Mouse (Mus musculus): ENCODE results near the gene Mindy4. TPM values are rescaled to one million over a fixed set of nuclear protein-coding genes. Genes with fewer than 3 reads are reported as not detected.

The Mindy4 gene
- polyA plus RNA-seq, 1 experiment from 2014 or later = 14.4 TPM

GRCm38 (mm10) chr6:55232101-55232500, 28.9 kb downstream of the Mindy4 start:
- Histone ChIP-seq H3K9ac (replicated peaks; ENCODE audit: low read depth, low read length) (no peak overlapping the region), H3K4me1 (replicated peaks; ENCODE audit: control insufficient read depth, insufficient read depth, low read length) (no peaks in the 10 kb centered on the region), H3K9me3 (ENCODE audit: control insufficient read depth, low read length) (no peaks in the 10 kb centered on the region), H3K27me3 (replicated peaks; ENCODE audit: control insufficient read depth, insufficient read depth, low read length) (no peaks in the 10 kb centered on the region), H3K4me2 (ENCODE audit: low read length) (no peak overlapping the region), H3K4me3 (replicated peaks; ENCODE audit: low read length) (no peak overlapping the region), H3K27ac (ENCODE audit: low read length) (no peak overlapping the region), H3K36me3 (ENCODE audit: control insufficient read depth, insufficient read depth) (no peaks in the 10 kb centered on the region)
- ATAC-seq = no peak
- 93% methylated on average over 7 of the region's 7 CpGs for WGBS

- H3K27ac ChIP-seq (ENCODE audit: low read length) = no peak overlapping the region
- no peak overlapping the region for H3K4me2 ChIP-seq (ENCODE audit: low read length)
- no peaks in the 10 kb centered on the region for H3K4me1 ChIP-seq (replicated peaks; ENCODE audit: control insufficient read depth, insufficient read depth, low read length)
- no peaks in the 10 kb centered on the region for H3K27me3 ChIP-seq (replicated peaks; ENCODE audit: control insufficient read depth, insufficient read depth, low read length)
- H3K9me3 ChIP-seq (ENCODE audit: control insufficient read depth, low read length) = no peaks in the 10 kb centered on the region
- WGBS = 71% methylated on average over 3 of the region's 3 CpGs
- H3K36me3 ChIP-seq (ENCODE audit: control insufficient read depth, insufficient read depth) = no peaks in the 10 kb centered on the region
- peak; percentile 79 for ATAC-seq
- no peak overlapping the region for H3K4me3 ChIP-seq (replicated peaks; ENCODE audit: low read length)
- no peak overlapping the region for H3K9ac ChIP-seq (replicated peaks; ENCODE audit: low read depth, low read length)
Observed at GRCm38 (mm10) chr6:55232524-55233264, 29.5 kb downstream of the Mindy4 start.

- Histone ChIP-seq H3K9me3 (ENCODE audit: control insufficient read depth, low read length) (no peaks in the 10 kb centered on the region), H3K9ac (replicated peaks; ENCODE audit: low read depth, low read length) (no peak overlapping the region), H3K4me2 (ENCODE audit: low read length) (no peak overlapping the region), H3K4me1 (replicated peaks; ENCODE audit: control insufficient read depth, insufficient read depth, low read length) (no peaks in the 10 kb centered on the region), H3K36me3 (ENCODE audit: control insufficient read depth, insufficient read depth) (no peaks in the 10 kb centered on the region), H3K27me3 (replicated peaks; ENCODE audit: control insufficient read depth, insufficient read depth, low read length) (no peaks in the 10 kb centered on the region), H3K27ac (ENCODE audit: low read length) (no peak overlapping the region), H3K4me3 (replicated peaks; ENCODE audit: low read length) (no peak overlapping the region)
- ATAC-seq = no peak; the same call in 1 of the 2 replicates
- WGBS = 93% methylated on average over 5 of the region's 5 CpGs
Observed at GRCm38 (mm10) chr6:55233326-55233725, 30.1 kb downstream of the Mindy4 start.

GRCm38 (mm10) chr6:55234636-55235035, 31.5 kb downstream of the Mindy4 start:
- WGBS = 91% methylated on average over 6 of the region's 6 CpGs
- no peak for ATAC-seq
- H3K4me3 ChIP-seq (replicated peaks; ENCODE audit: low read length) = no peak overlapping the region
- no peaks in the 10 kb centered on the region for H3K36me3 ChIP-seq (ENCODE audit: control insufficient read depth, insufficient read depth)
- no peaks in the 10 kb centered on the region for H3K4me1 ChIP-seq (replicated peaks; ENCODE audit: control insufficient read depth, insufficient read depth, low read length)
- H3K27me3 ChIP-seq (replicated peaks; ENCODE audit: control insufficient read depth, insufficient read depth, low read length) = no peaks in the 10 kb centered on the region
- H3K27ac ChIP-seq (ENCODE audit: low read length) = no peak overlapping the region
- no peak overlapping the region for H3K9ac ChIP-seq (replicated peaks; ENCODE audit: low read depth, low read length)
- H3K4me2 ChIP-seq (ENCODE audit: low read length) = no peak overlapping the region
- H3K9me3 ChIP-seq (ENCODE audit: control insufficient read depth, low read length) = no peaks in the 10 kb centered on the region

GRCm38 (mm10) chr6:55235733-55236132, 32.5 kb downstream of the Mindy4 start:
- H3K4me2 ChIP-seq (ENCODE audit: low read length) = no peak overlapping the region
- no peaks in the 10 kb centered on the region for H3K9me3 ChIP-seq (ENCODE audit: control insufficient read depth, low read length)
- H3K27me3 ChIP-seq (replicated peaks; ENCODE audit: control insufficient read depth, insufficient read depth, low read length) = no peaks in the 10 kb centered on the region
- no peak overlapping the region for H3K9ac ChIP-seq (replicated peaks; ENCODE audit: low read depth, low read length)
- 75% methylated on average over 4 of the region's 4 CpGs for WGBS
- H3K27ac ChIP-seq (ENCODE audit: low read length) = no peak overlapping the region
- no peak for ATAC-seq
- H3K36me3 ChIP-seq (ENCODE audit: control insufficient read depth, insufficient read depth) = no peaks in the 10 kb centered on the region
- H3K4me1 ChIP-seq (replicated peaks; ENCODE audit: control insufficient read depth, insufficient read depth, low read length) = no peaks in the 10 kb centered on the region
- no peak overlapping the region for H3K4me3 ChIP-seq (replicated peaks; ENCODE audit: low read length)

GRCm38 (mm10) chr6:55239931-55240330, 36.7 kb downstream of the Mindy4 start:
- ATAC-seq = no peak
- Histone ChIP-seq H3K4me3 (replicated peaks; ENCODE audit: low read length) (no peak overlapping the region), H3K9me3 (ENCODE audit: control insufficient read depth, low read length) (no peaks in the 10 kb centered on the region), H3K4me2 (ENCODE audit: low read length) (no peak overlapping the region), H3K9ac (replicated peaks; ENCODE audit: low read depth, low read length) (no peak overlapping the region), H3K27me3 (replicated peaks; ENCODE audit: control insufficient read depth, insufficient read depth, low read length) (no peaks in the 10 kb centered on the region), H3K4me1 (replicated peaks; ENCODE audit: control insufficient read depth, insufficient read depth, low read length) (no peaks in the 10 kb centered on the region), H3K36me3 (ENCODE audit: control insufficient read depth, insufficient read depth) (no peaks in the 10 kb centered on the region), H3K27ac (ENCODE audit: low read length) (no peak overlapping the region)
- WGBS = 59% methylated on average over 8 of the region's 8 CpGs

- no peaks in the 10 kb centered on the region for H3K36me3 ChIP-seq (ENCODE audit: control insufficient read depth, insufficient read depth)
- H3K4me1 ChIP-seq (replicated peaks; ENCODE audit: control insufficient read depth, insufficient read depth, low read length) = no peaks in the 10 kb centered on the region
- H3K27me3 ChIP-seq (replicated peaks; ENCODE audit: control insufficient read depth, insufficient read depth, low read length) = no peaks in the 10 kb centered on the region
- H3K4me3 ChIP-seq (replicated peaks; ENCODE audit: low read length) = no peak overlapping the region
- no peak for ATAC-seq
- H3K9me3 ChIP-seq (ENCODE audit: control insufficient read depth, low read length) = no peaks in the 10 kb centered on the region
- WGBS = 95% methylated on average over 9 of the region's 9 CpGs
- H3K9ac ChIP-seq (replicated peaks; ENCODE audit: low read depth, low read length) = no peak overlapping the region
- H3K4me2 ChIP-seq (ENCODE audit: low read length) = no peak overlapping the region
- H3K27ac ChIP-seq (ENCODE audit: low read length) = no peak overlapping the region
Observed at GRCm38 (mm10) chr6:55240591-55241260, 37.5 kb downstream of the Mindy4 start.

GRCm38 (mm10) chr6:55241479-55241878, 38.3 kb downstream of the Mindy4 start:
- Histone ChIP-seq H3K4me1 (replicated peaks; ENCODE audit: control insufficient read depth, insufficient read depth, low read length) (no peaks in the 10 kb centered on the region), H3K9me3 (ENCODE audit: control insufficient read depth, low read length) (no peaks in the 10 kb centered on the region), H3K4me3 (replicated peaks; ENCODE audit: low read length) (no peak overlapping the region), H3K27ac (ENCODE audit: low read length) (no peak overlapping the region), H3K4me2 (ENCODE audit: low read length) (no peak overlapping the region), H3K27me3 (replicated peaks; ENCODE audit: control insufficient read depth, insufficient read depth, low read length) (no peaks in the 10 kb centered on the region), H3K36me3 (ENCODE audit: control insufficient read depth, insufficient read depth) (no peaks in the 10 kb centered on the region), H3K9ac (replicated peaks; ENCODE audit: low read depth, low read length) (no peak overlapping the region)
- 74% methylated on average over 5 of the region's 5 CpGs for WGBS
- ATAC-seq = no peak

GRCm38 (mm10) chr6:55245680-55246079, 42.5 kb downstream of the Mindy4 start:
- H3K9me3 ChIP-seq (ENCODE audit: control insufficient read depth, low read length) = no peaks in the 10 kb centered on the region
- 86% methylated on average over 8 of the region's 8 CpGs for WGBS
- no peak for ATAC-seq

More at GRCm38 (mm10) chr6:55245680-55246079, 42.5 kb downstream of the Mindy4 start:
- Histone ChIP-seq H3K4me3 (replicated peaks; ENCODE audit: low read length) (no peak overlapping the region), H3K36me3 (ENCODE audit: control insufficient read depth, insufficient read depth) (no peaks in the 10 kb centered on the region), H3K4me2 (ENCODE audit: low read length) (no peak overlapping the region), H3K27me3 (replicated peaks; ENCODE audit: control insufficient read depth, insufficient read depth, low read length) (no peaks in the 10 kb centered on the region), H3K4me1 (replicated peaks; ENCODE audit: control insufficient read depth, insufficient read depth, low read length) (no peaks in the 10 kb centered on the region), H3K27ac (ENCODE audit: low read length) (no peak overlapping the region), H3K9ac (replicated peaks; ENCODE audit: low read depth, low read length) (no peak overlapping the region)
